Comparison of ENCODE assay signal across 8 mouse cellular contexts in the genomic region with DNA sequence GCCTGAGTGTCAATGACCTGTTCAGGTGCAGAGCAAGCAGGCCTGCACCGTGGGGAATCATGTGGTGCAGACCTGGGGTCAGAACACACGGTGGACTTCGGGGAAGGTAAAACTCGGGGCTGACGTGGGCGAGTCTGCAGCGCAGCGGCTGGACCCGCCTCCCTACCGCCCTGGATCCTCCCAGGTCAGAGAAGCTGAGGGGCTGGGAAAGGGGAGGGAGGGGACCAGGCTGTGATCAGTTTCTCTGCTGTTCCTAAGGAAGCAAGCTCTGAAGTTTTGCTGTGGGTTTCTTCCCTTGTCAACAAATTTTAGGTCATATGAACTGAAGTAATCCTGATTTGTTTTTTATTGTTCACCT. TPM values are rescaled to one million over a fixed set of nuclear protein-coding genes. Genes with fewer than 3 reads are reported as not detected.
DNase-seq lines count a peak whose midpoint lies in the region; ATAC-seq and TF ChIP-seq lines count a peak whose summit lies in the region.
"Not testable (repeated sequence)": the region's sequence is repeated elsewhere in the genome, so short reads cannot be mapped to it uniquely, and the experiment has no call there.

No protein-coding gene starts in this region.

- not testable (repeated sequence) for H3K9ac ChIP-seq in ES-Bruce4 (ENCODE audit: low read depth, poor library complexity, severe bottlenecking)
- peak overlapping the region; percentile 37 for H3K9ac ChIP-seq in embryonic facial prominence, embryonic 11.5 days (replicated peaks; ENCODE audit: low read length)
- H3K9ac ChIP-seq in forebrain, embryonic 16.5 days (replicated peaks; ENCODE audit: low read depth, low read length): peak overlapping the region; percentile 52
- peak overlapping the region; percentile 62 for H3K9ac ChIP-seq in kidney, embryonic 16.5 days (replicated peaks; ENCODE audit: low read length)
- peak overlapping the region; percentile 50 for H3K9ac ChIP-seq in liver, embryonic 15.5 days
- peak overlapping the region; percentile 43 for H3K9ac ChIP-seq in midbrain, embryonic 12.5 days (replicated peaks)

- not testable (repeated sequence) for H3K27ac ChIP-seq in ES-Bruce4 (ENCODE audit: insufficient read depth, low read length); embryonic facial prominence, embryonic 11.5 days (replicated peaks; ENCODE audit: low read depth, low read length); midbrain, embryonic 12.5 days (replicated peaks)
- H3K27ac ChIP-seq in forebrain, embryonic 16.5 days (ENCODE audit: low read length): peak overlapping the region; percentile 65; the same call in 1 of the 2 replicates
- H3K27ac ChIP-seq in hindbrain, embryonic 10.5 days: peak overlapping the region; percentile 82
- peak overlapping the region; percentile 69 for H3K27ac ChIP-seq in kidney, embryonic 16.5 days (ENCODE audit: low read length)
- peak overlapping the region; percentile 91 for H3K27ac ChIP-seq in liver, embryonic 15.5 days (replicated peaks)
- peak overlapping the region; percentile 72 for H3K27ac ChIP-seq in spleen, adult 2 months (ENCODE audit: insufficient read depth, low read length)

- H3K27me3 ChIP-seq in ES-Bruce4 (ENCODE audit: control insufficient read depth, insufficient read depth, low read length, poor library complexity, severe bottlenecking); embryonic facial prominence, embryonic 11.5 days (ENCODE audit: control insufficient read depth, insufficient read depth, low read length); forebrain, embryonic 16.5 days (replicated peaks; ENCODE audit: control insufficient read depth, insufficient read depth, low read length); hindbrain, embryonic 10.5 days (ENCODE audit: insufficient read depth, poor library complexity, severe bottlenecking); kidney, embryonic 16.5 days (ENCODE audit: insufficient read depth, low read length); liver, embryonic 15.5 days; midbrain, embryonic 12.5 days; spleen, adult 2 months (ENCODE audit: control insufficient read depth, insufficient read depth, low read length): not testable (repeated sequence)

- peak overlapping the region; percentile 55 for H3K4me3 ChIP-seq in ES-Bruce4 (ENCODE audit: low read depth, low read length)
- H3K4me3 ChIP-seq in embryonic facial prominence, embryonic 11.5 days (ENCODE audit: low read depth, low read length): peak overlapping the region; percentile 36
- H3K4me3 ChIP-seq in forebrain, embryonic 16.5 days (replicated peaks; ENCODE audit: low read length): peak overlapping the region; percentile 51
- H3K4me3 ChIP-seq in hindbrain, embryonic 10.5 days: peak overlapping the region; percentile 54
- peak overlapping the region; percentile 54 for H3K4me3 ChIP-seq in kidney, embryonic 16.5 days (ENCODE audit: low read length)
- peak overlapping the region; percentile 64 for H3K4me3 ChIP-seq in liver, embryonic 15.5 days (replicated peaks)
- peak overlapping the region; percentile 52 for H3K4me3 ChIP-seq in midbrain, embryonic 12.5 days
- peak overlapping the region; percentile 59 for H3K4me3 ChIP-seq in spleen, adult 2 months (ENCODE audit: extremely low read depth, insufficient read depth, insufficient read length)

- peak; percentile 94 for ATAC-seq in embryonic facial prominence, embryonic 11.5 days (replicated peaks; ENCODE audit: insufficient number of reproducible peaks, low FRiP score, low TSS enrichment, low read depth)
- ATAC-seq in forebrain, embryonic 16.5 days: peak; percentile 84
- ATAC-seq in kidney, embryonic 16.5 days (ENCODE audit: low FRiP score, low TSS enrichment): peak; percentile 94; the same call in 1 of the 2 replicates
- ATAC-seq in liver, embryonic 15.5 days (ENCODE audit: insufficient read depth): peak; percentile 81
- peak; percentile 89 for ATAC-seq in midbrain, embryonic 12.5 days (ENCODE audit: low FRiP score, low read depth)

- not testable (repeated sequence) for TF ChIP-seq CTCF in ES-Bruce4 (IDR thresholded peaks at IDR 0.05; ENCODE audit: low read depth, low read length); spleen, adult 2 months (IDR thresholded peaks at IDR 0.05; ENCODE audit: extremely low read depth, insufficient read depth, insufficient read length, insufficient replicate concordance)

- not testable (repeated sequence) for H3K4me1 ChIP-seq in ES-Bruce4 (ENCODE audit: control insufficient read depth, insufficient read depth, low read length); embryonic facial prominence, embryonic 11.5 days (ENCODE audit: control insufficient read depth, insufficient read depth, low read length); forebrain, embryonic 16.5 days (replicated peaks; ENCODE audit: control insufficient read depth, insufficient read depth, low read length); hindbrain, embryonic 10.5 days (replicated peaks); kidney, embryonic 16.5 days (ENCODE audit: insufficient read depth, low read length); midbrain, embryonic 12.5 days; spleen, adult 2 months (ENCODE audit: control insufficient read depth, insufficient read depth, insufficient read length)
- peaks cover 17% of the 10 kb centered on the region for H3K4me1 ChIP-seq in liver, embryonic 15.5 days (replicated peaks)

- WGBS in embryonic facial prominence, embryonic 11.5 days: under 1% methylated on average over 9 of the region's 10 CpGs
- under 1% methylated on average over 10 of the region's 10 CpGs for WGBS in forebrain, embryonic 16.5 days
- under 1% methylated on average over 10 of the region's 10 CpGs for WGBS in hindbrain, embryonic 10.5 days
- 0% methylated on average over 10 of the region's 10 CpGs for WGBS in kidney, embryonic 16.5 days
- WGBS in liver, embryonic 15.5 days (ENCODE audit: insufficient replicate concordance): 0% methylated on average over 10 of the region's 10 CpGs
- 0% methylated on average over 10 of the region's 10 CpGs for WGBS in midbrain, embryonic 12.5 days
- WGBS in spleen, adult 2 months: 1% methylated on average over 10 of the region's 10 CpGs

- not testable (repeated sequence) for H3K9me3 ChIP-seq in ES-Bruce4 (replicated peaks; ENCODE audit: control insufficient read depth, insufficient read depth, low read length, poor library complexity, severe bottlenecking); embryonic facial prominence, embryonic 11.5 days (replicated peaks; ENCODE audit: control insufficient read depth, low read length); forebrain, embryonic 16.5 days (ENCODE audit: control insufficient read depth, low read length); hindbrain, embryonic 10.5 days; kidney, embryonic 16.5 days (ENCODE audit: low read length); liver, embryonic 15.5 days (replicated peaks); midbrain, embryonic 12.5 days

- not testable (repeated sequence) for H3K36me3 ChIP-seq in ES-Bruce4 (ENCODE audit: control insufficient read depth, insufficient read depth, low read length, poor library complexity, severe bottlenecking); embryonic facial prominence, embryonic 11.5 days (replicated peaks; ENCODE audit: control insufficient read depth, insufficient read depth, low read depth, low read length); forebrain, embryonic 16.5 days (ENCODE audit: control insufficient read depth, insufficient read depth); kidney, embryonic 16.5 days (ENCODE audit: insufficient read depth, low read length); liver, embryonic 15.5 days (replicated peaks); midbrain, embryonic 12.5 days; spleen, adult 2 months (ENCODE audit: control insufficient read depth, insufficient read depth, low read length)
- H3K36me3 ChIP-seq in hindbrain, embryonic 10.5 days: peaks cover 10% of the 10 kb centered on the region

- DNase-seq in embryonic facial prominence, embryonic 11.5 days (ENCODE audit: low spot score); spleen, adult 2 months (ENCODE audit: low read depth in 1 of 2, low spot score in 2 of 2): not testable (repeated sequence)
- peak; percentile 65 for DNase-seq in hindbrain, embryonic 10.5 days (ENCODE audit: low spot score)

- TF ChIP-seq EP300 in ES-Bruce4 (IDR thresholded peaks at IDR 0.05; ENCODE audit: insufficient read depth, low read depth, low read length): not testable (repeated sequence)

- not testable (repeated sequence) for TF ChIP-seq POLR2A in ES-Bruce4 (IDR thresholded peaks at IDR 0.05; ENCODE audit: insufficient read depth, low read length); spleen, adult 2 months (IDR thresholded peaks at IDR 0.05; ENCODE audit: low read depth, low read length)

- peak overlapping the region; percentile 36; the same call in 1 of the 2 replicates for H3K4me2 ChIP-seq in embryonic facial prominence, embryonic 11.5 days (ENCODE audit: low read depth, low read length)
- peak overlapping the region; percentile 63 for H3K4me2 ChIP-seq in forebrain, embryonic 16.5 days (ENCODE audit: low read length)
- peak overlapping the region; percentile 59 for H3K4me2 ChIP-seq in kidney, embryonic 16.5 days (replicated peaks; ENCODE audit: low read depth, low read length)
- peak overlapping the region; percentile 80 for H3K4me2 ChIP-seq in liver, embryonic 15.5 days
- peak overlapping the region; percentile 55 for H3K4me2 ChIP-seq in midbrain, embryonic 12.5 days (replicated peaks)

RNA-seq across cellular contexts. Expression of gene Gm10226, which starts 11.7 kb away (rescaled TPM):
- 6.1 and 15.7 TPM in 2 replicates for polyA plus RNA-seq in ES-Bruce4 (2011; ENCODE audit: insufficient read depth, insufficient read length, low read depth, missing spikeins)
- polyA plus RNA-seq in embryonic facial prominence, embryonic 11.5 days (2014; fragmentation: Nextera tagmentation; extraction: Ambion mirVana): 9.4 and 11.0 TPM in 2 replicates
- 17.1 and 23.5 TPM in 2 replicates for polyA plus RNA-seq in forebrain, embryonic 16.5 days (2015; fragmentation: Nextera tagmentation; extraction: Ambion mirVana)
- 10.5 and 11.6 TPM in 2 replicates for polyA plus RNA-seq in hindbrain, embryonic 10.5 days (2016; fragmentation: Nextera tagmentation; extraction: Ambion mirVana)
- polyA plus RNA-seq in kidney, embryonic 16.5 days (2015; fragmentation: Nextera tagmentation; extraction: Ambion mirVana): 4.8 and 6.6 TPM in 2 replicates
- polyA plus RNA-seq in liver, embryonic 15.5 days (2015; fragmentation: Nextera tagmentation; extraction: Ambion mirVana): 3.5 and 3.9 TPM in 2 replicates
- 14.9 and 15.4 TPM in 2 replicates for polyA plus RNA-seq in midbrain, embryonic 12.5 days (2016; fragmentation: Nextera tagmentation; extraction: Ambion mirVana)
- not detected in 2 replicates for polyA plus RNA-seq in spleen, adult 2 months (2012; rRNA removed)

RNA-seq across cellular contexts. Expression of gene Zfp760, which starts 27.5 kb away (rescaled TPM):
- polyA plus RNA-seq in ES-Bruce4 (2011; ENCODE audit: insufficient read depth, insufficient read length, low read depth, missing spikeins): 13.5 and 14.4 TPM in 2 replicates
- 26.0 and 29.8 TPM in 2 replicates for polyA plus RNA-seq in embryonic facial prominence, embryonic 11.5 days (2014; fragmentation: Nextera tagmentation; extraction: Ambion mirVana)
- 19.4 and 21.5 TPM in 2 replicates for polyA plus RNA-seq in forebrain, embryonic 16.5 days (2015; fragmentation: Nextera tagmentation; extraction: Ambion mirVana)
- polyA plus RNA-seq in hindbrain, embryonic 10.5 days (2016; fragmentation: Nextera tagmentation; extraction: Ambion mirVana): 13.5 and 18.9 TPM in 2 replicates
- 13.1 and 15.3 TPM in 2 replicates for polyA plus RNA-seq in kidney, embryonic 16.5 days (2015; fragmentation: Nextera tagmentation; extraction: Ambion mirVana)
- 3.5 and 3.8 TPM in 2 replicates for polyA plus RNA-seq in liver, embryonic 15.5 days (2015; fragmentation: Nextera tagmentation; extraction: Ambion mirVana)
- polyA plus RNA-seq in midbrain, embryonic 12.5 days (2016; fragmentation: Nextera tagmentation; extraction: Ambion mirVana): 22.7 and 24.5 TPM in 2 replicates
- 0.42 and 0.47 TPM in 2 replicates for polyA plus RNA-seq in spleen, adult 2 months (2012; rRNA removed)

RNA-seq across cellular contexts. Expression of gene Zfp983, which starts 29.6 kb away (rescaled TPM):
- polyA plus RNA-seq in ES-Bruce4 (2011; ENCODE audit: insufficient read depth, insufficient read length, low read depth, missing spikeins): 1.9 and 2.1 TPM in 2 replicates
- 5.6 and 7.5 TPM in 2 replicates for polyA plus RNA-seq in embryonic facial prominence, embryonic 11.5 days (2014; fragmentation: Nextera tagmentation; extraction: Ambion mirVana)
- 13.4 and 14.1 TPM in 2 replicates for polyA plus RNA-seq in forebrain, embryonic 16.5 days (2015; fragmentation: Nextera tagmentation; extraction: Ambion mirVana)
- 5.4 and 5.7 TPM in 2 replicates for polyA plus RNA-seq in hindbrain, embryonic 10.5 days (2016; fragmentation: Nextera tagmentation; extraction: Ambion mirVana)
- 4.4 and 4.6 TPM in 2 replicates for polyA plus RNA-seq in kidney, embryonic 16.5 days (2015; fragmentation: Nextera tagmentation; extraction: Ambion mirVana)
- polyA plus RNA-seq in liver, embryonic 15.5 days (2015; fragmentation: Nextera tagmentation; extraction: Ambion mirVana): 0.89 and 1.0 TPM in 2 replicates
- polyA plus RNA-seq in midbrain, embryonic 12.5 days (2016; fragmentation: Nextera tagmentation; extraction: Ambion mirVana): 9.2 and 10.7 TPM in 2 replicates
- polyA plus RNA-seq in spleen, adult 2 months (2012; rRNA removed): 0.34 and 0.55 TPM in 2 replicates

RNA-seq across cellular contexts. Expression of gene Zfp229, which starts 50.6 kb away (rescaled TPM):
- polyA plus RNA-seq in ES-Bruce4 (2011; ENCODE audit: insufficient read depth, insufficient read length, low read depth, missing spikeins): 12.1 and 24.0 TPM in 2 replicates
- polyA plus RNA-seq in embryonic facial prominence, embryonic 11.5 days (2014; fragmentation: Nextera tagmentation; extraction: Ambion mirVana): 6.1 and 6.7 TPM in 2 replicates
- polyA plus RNA-seq in forebrain, embryonic 16.5 days (2015; fragmentation: Nextera tagmentation; extraction: Ambion mirVana): 10.5 and 11.1 TPM in 2 replicates
- polyA plus RNA-seq in hindbrain, embryonic 10.5 days (2016; fragmentation: Nextera tagmentation; extraction: Ambion mirVana): 6.8 and 7.9 TPM in 2 replicates
- polyA plus RNA-seq in kidney, embryonic 16.5 days (2015; fragmentation: Nextera tagmentation; extraction: Ambion mirVana): 8.2 and 8.3 TPM in 2 replicates
- 1.4 and 1.8 TPM in 2 replicates for polyA plus RNA-seq in liver, embryonic 15.5 days (2015; fragmentation: Nextera tagmentation; extraction: Ambion mirVana)
- polyA plus RNA-seq in midbrain, embryonic 12.5 days (2016; fragmentation: Nextera tagmentation; extraction: Ambion mirVana): 10.2 and 12.8 TPM in 2 replicates
- 0.29 and 0.56 TPM in 2 replicates for polyA plus RNA-seq in spleen, adult 2 months (2012; rRNA removed)
